Mouse (Mus musculus) large intestine, adult 2 months (tissue): ENCODE results near the gene Bzw1. TPM values are rescaled to one million over a fixed set of nuclear protein-coding genes. Genes with fewer than 3 reads are reported as not detected.

Source experiments
- DNase-seq: peaks from one replicate; pipeline ENCODE4 v3.0.0-alpha.2; 2012; ENCODE audit warnings: low read depth, low spot score
- WGBS: fragments of 180-500 bp; shearing (Covaris S2); methylation state at CpG from one replicate; pipeline ENCODE4 v1.1.7; 2018; 5-methylcytosine and 5-hydroxymethylcytosine counted together
- polyA plus RNA-seq: library from polyadenylated mRNA; depleted of rRNA; stranded (reverse); fragments of >200 nt; gene quantifications from 2 replicates; pipeline ENCODE4 v1.2.3, GENCODE M21; 2012; rRNA removed

Gene Bzw1
- polyA plus RNA-seq, 1 experiment: 28.9 TPM

DNA sequence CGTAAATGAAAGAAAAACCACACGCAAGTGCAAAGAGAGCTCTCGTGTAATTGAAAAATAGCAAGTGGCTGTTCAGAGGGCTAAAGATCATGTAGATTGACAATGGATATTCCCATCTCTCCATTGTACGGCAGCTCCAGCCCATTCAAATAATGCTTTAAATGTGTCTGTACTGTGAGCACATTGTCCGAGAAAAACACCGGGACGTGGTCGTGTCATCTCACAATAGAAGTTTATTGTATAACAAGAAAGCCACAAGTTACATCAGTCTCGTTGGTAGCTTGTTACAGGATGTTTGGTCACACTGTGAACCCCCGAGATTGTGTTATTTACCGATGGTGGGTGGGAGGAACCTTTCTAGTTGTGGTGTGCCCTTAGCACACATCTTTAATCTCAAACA is 53.2 kb downstream of the Bzw1 start:
- no peak for DNase-seq
- WGBS: 1% methylated on average over 11 of the region's 11 CpGs

DNA sequence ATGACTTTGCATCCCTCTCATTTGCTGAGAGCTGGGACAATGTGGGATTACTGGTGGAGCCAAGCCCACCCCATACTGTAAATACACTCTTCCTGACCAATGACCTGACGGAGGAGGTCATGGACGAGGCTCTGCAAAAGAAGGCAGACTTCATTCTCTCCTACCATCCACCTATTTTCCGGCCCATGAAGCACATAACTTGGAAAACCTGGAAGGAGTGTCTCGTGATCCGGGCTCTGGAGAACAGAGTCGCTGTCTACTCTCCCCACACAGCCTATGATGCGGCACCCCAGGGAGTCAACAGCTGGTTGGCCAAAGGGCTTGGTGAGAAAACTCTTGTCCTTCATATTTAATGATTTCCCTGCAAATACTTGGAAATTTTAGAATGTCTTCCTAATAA is 55.1 kb downstream of the Bzw1 start:
- no peak for DNase-seq
- 94% methylated on average over 7 of the region's 7 CpGs for WGBS

DNA sequence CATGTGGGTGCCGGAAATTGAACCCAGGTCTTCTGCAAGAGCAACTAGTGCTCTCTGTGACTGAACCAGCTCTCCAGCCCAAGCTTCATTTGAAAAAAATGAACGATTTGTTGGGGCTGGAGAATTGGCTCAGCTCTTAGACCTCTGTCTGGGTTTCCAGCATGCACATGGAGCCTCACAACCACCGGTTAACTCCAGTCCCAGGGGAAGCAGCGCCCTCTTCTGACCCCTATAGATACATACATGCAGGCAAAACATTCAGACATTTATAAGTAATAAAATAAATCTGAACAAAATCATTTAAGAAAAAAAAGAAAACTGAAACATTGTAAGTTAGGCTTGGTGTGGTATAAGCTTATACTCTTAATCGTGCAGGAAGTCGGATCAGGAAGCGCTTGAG is 55.7 kb downstream of the Bzw1 start:
- WGBS: 83% methylated on average over 7 of the region's 7 CpGs
- no peak for DNase-seq

DNA sequence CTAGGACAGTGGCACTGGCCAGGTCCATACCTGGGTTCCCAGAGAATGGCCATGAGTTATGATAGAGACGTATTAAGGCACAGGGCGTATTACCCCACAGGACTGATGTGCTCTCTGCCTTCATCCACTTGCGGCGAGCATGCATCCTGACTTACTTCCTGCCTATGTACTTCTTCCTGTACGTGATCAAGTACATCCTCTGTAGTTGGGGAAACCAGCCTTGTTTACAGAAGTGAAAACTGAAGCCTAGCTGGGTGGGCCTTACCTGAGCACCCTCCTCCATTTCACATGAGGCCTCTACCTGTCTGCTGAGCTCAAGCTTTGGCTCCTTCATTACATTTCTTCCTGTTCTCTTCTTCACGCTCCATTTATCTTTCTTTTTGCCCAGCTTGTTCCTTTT is 61.6 kb downstream of the Bzw1 start:
- DNase-seq: no peak
- 88% methylated on average over 6 of the region's 6 CpGs for WGBS

Other genes with a start within 250 kb of the Bzw1 start
- gene Aox4, start 182.5 kb upstream of the Bzw1 start, polyA plus RNA-seq: not detected in 2 replicates
- 0.01 TPM in 2 replicates for gene Aox2, start 114.6 kb upstream of the Bzw1 start, polyA plus RNA-seq
- 35.9 and 54.7 TPM in 2 replicates for gene Clk1, start 31.2 kb downstream of the Bzw1 start, polyA plus RNA-seq
- 15.9 and 20.5 TPM in 2 replicates for gene Nif3l1, start 52.3 kb downstream of the Bzw1 start, polyA plus RNA-seq
- 16.6 and 17.4 TPM in 2 replicates for gene Ppil3, start 52.6 kb downstream of the Bzw1 start, polyA plus RNA-seq
- 4.2 and 5.7 TPM in 2 replicates for gene Orc2, start 112.2 kb downstream of the Bzw1 start, polyA plus RNA-seq
- 0.74 and 2.9 TPM in 2 replicates for gene Fam126b, start 193.4 kb downstream of the Bzw1 start, polyA plus RNA-seq
- gene Ndufb3, start 193.5 kb downstream of the Bzw1 start, polyA plus RNA-seq: 60.2 TPM in 2 replicates